Mouse (Mus musculus): Measurements from ENCODE around the gene Utp4.
"Not testable (repeated sequence)": the region's sequence is repeated elsewhere in the genome, so short reads cannot be mapped to it uniquely, and the experiment has no call there.

DNA sequence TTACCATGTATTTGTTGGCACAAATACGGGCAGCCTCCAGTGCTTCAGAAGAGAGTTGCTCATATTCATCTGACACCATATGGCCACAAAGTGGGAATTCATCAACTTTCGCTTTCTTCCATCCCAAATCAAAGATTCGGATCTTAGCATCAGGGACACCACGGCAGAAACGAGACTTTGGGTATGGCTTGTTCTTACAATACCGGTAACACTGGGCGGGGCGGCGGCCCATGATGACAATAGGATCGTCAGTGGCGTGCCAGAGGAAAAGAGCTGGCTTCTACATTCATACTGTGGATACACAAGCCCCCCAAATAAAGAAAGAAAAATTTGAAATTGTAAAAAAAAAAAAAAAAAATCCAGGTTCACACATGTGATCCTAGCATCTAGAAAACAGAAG is 34.7 kb downstream of the Utp4 start:
- TF ChIP-seq POLR2A (IDR thresholded peaks at IDR 0.05; ENCODE audit: low read depth, low read length); ZC3H11A (IDR thresholded peaks at IDR 0.05; ENCODE audit: low read depth, low read length); CHD2 (IDR thresholded peaks at IDR 0.05; ENCODE audit: low read length); KAT2A (IDR thresholded peaks at IDR 0.05; ENCODE audit: insufficient replicate concordance, low read length); TCF12 (IDR thresholded peaks at IDR 0.05; ENCODE audit: low read depth, low read length); EP300 (IDR thresholded peaks at IDR 0.05; ENCODE audit: low read length); CTCF (conservative IDR thresholded peaks at IDR 0.05 in 1 of 2, IDR thresholded peaks at IDR 0.05 in 1 of 2; ENCODE audit: low read depth in 2 of 2, low read length in 2 of 2); BHLHE40 (IDR thresholded peaks at IDR 0.05; ENCODE audit: low read depth, low read length); HCFC1 (IDR thresholded peaks at IDR 0.05; ENCODE audit: low read depth, low read length); ZNF384 (IDR thresholded peaks at IDR 0.05; ENCODE audit: low read depth, low read length); ZMIZ1 (IDR thresholded peaks at IDR 0.05; ENCODE audit: low read depth, low read length); MAFK (IDR thresholded peaks at IDR 0.05; ENCODE audit: insufficient replicate concordance, low read length); ELF1 (IDR thresholded peaks at IDR 0.05; ENCODE audit: low read depth, low read length); NELFE (IDR thresholded peaks at IDR 0.05; ENCODE audit: low read depth, low read length): not testable (repeated sequence)

All from CH12.LX (cell line).